Mouse (Mus musculus): ENCODE results near the gene Pifo. TPM values are rescaled to one million over a fixed set of nuclear protein-coding genes. Genes with fewer than 3 reads are reported as not detected.
"Not testable (repeated sequence)": the region's sequence is repeated elsewhere in the genome, so short reads cannot be mapped to it uniquely, and the experiment has no call there.

Pifo gene
- total RNA-seq (2021) = under 1 TPM in 1 of 2 experiments, not detected in 1; 0.31 TPM
- long read RNA-seq, experiment 1 = 0 reads
- long read RNA-seq, experiment 2 = 0 reads

DNA sequence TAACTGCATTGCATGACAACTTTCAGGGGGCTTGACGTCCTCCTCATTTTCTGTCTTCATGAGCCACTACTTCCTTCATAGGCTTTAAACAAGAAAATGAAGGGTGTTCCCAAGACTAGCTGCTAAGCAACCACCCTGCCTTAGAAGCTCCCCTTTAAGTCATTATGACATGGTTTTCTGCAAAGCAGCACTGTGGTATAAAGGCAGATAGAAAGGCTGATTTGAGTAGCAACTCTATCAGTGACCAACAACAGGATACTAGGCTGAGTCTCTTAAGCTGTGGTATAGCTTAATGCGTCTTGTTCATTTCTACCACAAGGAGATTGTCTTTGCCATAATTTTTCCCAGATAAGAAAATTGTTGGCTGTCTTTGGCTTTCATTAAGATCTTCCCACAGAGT lies at the start of gene Pifo:
Gene Pifo (minus strand): TSS at position 101 of the 400 bp plus-strand sequence.
- intact Hi-C loops (cut with DNase I) = no loop called here
- DNase-seq = no peak

DNA sequence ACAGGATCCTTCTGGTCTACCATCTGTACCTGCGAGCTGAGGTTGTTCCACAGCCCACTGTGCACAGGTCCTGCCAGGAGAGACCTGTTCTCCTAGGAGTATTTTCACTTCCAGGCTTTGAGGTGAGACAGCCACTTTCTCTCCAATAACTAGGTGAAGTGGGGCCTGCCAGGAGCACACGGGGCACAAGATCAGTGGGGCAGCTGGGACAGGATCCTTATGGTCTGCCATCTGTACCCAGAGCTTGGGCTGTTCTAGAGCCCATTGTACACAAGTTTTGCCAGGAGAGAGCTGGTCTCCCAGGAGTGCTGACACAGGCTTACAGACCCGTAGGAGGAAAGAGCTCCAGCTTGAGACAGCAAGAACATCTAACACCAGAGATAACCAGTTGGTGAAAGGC lies 43.5 kb upstream of the Pifo start:
- intact Hi-C loops (cut with DNase I) = no loop called here
- no peak for DNase-seq

DNA sequence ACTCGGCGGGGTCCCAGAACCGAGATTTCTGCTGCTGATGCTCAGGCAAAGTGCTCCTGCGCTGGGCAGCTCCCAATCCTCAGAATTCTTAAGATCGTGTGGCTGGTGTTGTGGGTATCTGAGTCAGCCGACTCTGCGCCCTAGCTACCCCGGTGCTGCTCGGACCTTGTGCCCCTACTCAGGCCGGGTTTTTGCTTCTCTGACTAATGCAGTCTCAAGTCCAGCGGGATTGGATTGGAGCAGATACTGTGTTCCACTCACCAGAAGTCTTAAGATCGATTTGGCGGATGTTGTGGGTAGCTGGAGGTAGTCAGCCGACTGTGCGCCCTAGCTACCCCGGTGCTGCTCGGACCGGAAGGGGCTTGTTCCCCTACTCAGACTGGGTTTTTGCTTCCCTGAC lies 37.5 kb upstream of the Pifo start:
- no peak for DNase-seq
- intact Hi-C loops (cut with DNase I) = no loop called here

GRCm38 (mm10) chr3:106040306-106040705 lies 25.9 kb upstream of the Pifo start:
- no peak for DNase-seq
- intact Hi-C loops (cut with DNase I) = no loop called here

DNA sequence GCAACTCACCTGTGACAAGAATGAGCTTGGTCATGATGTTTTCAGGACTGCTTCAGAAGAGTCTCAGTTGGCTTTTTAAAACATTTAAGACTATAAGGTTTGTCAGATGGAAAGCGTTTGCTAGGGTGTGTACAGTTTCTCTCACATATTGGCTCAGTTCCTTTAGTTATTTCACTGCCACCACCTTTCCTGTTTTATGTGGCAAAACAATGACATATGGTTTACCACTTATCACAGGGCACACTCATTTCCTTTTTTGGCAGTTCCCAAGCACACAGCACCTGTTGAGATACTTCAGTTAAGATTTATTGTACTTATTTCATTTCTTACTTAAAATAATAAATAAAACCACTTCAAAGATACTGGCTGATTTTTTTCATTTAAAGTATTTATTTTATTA lies 18.3 kb upstream of the Pifo start, which contains the start of gene Chil5:
Gene Chil5 (minus strand): TSS at position 34 of the 400 bp plus-strand sequence.
- intact Hi-C loops (cut with DNase I) = no loop called here
- DNase-seq = no peak

DNA sequence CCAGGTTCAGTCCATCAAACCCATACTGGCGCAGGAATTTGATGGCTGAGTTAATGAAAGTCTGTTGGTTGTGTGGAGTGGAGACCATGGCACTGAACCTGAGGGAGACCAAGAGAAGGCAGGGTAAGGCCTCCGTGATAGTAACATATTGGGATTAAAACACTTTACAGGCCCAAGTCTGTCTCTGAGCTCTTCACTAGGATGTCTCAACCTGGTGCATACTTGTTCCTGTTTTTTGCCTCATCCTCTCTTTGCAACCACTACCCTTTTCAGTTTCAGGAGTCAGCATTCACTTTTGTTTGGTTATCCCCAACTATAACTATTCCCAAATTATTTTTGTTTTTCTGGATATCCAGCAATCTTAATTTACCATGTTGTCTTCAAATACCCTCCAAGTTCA lies 9.7 kb upstream of the Pifo start:
- intact Hi-C loops (cut with DNase I) = no loop called here

DNA sequence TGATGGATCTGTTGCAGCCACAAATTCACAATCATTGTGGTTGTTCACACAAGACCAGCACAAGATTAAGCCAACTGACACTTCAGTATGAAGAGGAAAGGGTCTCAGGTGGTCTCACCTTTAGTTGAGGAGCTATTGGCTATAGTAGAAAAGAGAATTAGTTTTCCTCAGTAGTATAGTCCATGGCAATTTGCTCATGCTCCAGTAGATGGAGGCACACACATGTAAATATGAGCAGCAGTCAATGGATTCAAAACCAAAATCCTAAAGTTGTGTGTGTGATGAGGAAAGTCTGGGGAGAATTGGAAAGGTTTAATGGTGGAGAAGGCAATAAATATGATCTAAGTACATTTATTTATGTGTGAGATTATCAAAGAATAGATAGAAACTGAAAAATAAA lies 7.4 kb upstream of the Pifo start:
- intact Hi-C loops (cut with DNase I) = no loop called here
- no peak for DNase-seq

More for the DNA sequence above, 9.7 kb upstream of the Pifo start:
- DNase-seq = no peak

GRCm38 (mm10) chr3:106003360-106003759 lies 11.1 kb downstream of the Pifo start:
- DNase-seq; intact Hi-C loops (cut with DNase I): not testable (repeated sequence)

DNA sequence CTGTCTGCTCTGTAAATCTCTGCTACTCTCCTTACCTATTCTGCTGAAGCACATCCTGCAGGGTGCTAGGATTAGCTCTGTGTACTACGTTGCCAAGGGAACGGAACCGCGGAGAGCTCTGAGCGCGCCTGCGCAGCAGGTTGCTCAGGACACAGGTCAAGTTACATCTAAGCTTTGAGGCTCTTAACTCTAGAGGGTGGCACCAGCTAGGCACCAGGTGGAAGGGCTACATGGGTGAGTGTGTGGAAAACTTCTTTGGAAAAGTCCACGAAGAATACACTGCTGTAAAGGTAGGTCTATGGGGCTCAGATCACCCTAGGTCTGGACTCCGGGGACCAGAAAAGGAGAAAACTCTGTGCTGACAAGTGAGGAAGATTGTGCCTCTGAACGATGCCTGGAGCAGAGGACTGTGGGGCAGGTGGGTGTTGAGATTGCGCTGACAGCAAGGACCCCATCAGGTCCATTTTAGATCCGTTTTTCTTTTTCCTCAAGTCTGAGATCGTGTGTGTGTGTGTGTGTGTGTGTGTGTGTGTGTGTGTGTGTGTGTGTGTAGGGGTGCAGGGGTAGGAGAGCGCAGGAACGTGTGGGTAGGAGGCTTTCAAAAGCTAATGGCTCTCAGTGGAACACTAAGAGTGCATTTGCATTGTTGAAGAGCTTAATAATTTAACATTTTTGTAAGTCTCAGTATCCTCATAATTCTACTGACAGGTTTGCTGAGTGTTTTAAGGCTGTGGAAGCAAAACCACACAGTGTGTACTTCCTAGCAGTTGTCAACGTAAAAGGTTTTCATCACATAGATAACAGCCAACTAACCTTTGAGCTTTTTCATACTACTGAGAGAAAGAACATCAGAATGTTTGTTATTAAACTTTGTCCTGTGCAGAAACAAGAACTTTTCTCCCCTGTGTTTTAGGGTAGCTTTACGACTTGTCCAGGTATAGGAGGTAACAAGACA lies 12.8 kb downstream of the Pifo start:
- DNase-seq = peak in 1 of 2 experiments; percentile 2
- intact Hi-C loops (cut with DNase I) = no loop called here

DNA sequence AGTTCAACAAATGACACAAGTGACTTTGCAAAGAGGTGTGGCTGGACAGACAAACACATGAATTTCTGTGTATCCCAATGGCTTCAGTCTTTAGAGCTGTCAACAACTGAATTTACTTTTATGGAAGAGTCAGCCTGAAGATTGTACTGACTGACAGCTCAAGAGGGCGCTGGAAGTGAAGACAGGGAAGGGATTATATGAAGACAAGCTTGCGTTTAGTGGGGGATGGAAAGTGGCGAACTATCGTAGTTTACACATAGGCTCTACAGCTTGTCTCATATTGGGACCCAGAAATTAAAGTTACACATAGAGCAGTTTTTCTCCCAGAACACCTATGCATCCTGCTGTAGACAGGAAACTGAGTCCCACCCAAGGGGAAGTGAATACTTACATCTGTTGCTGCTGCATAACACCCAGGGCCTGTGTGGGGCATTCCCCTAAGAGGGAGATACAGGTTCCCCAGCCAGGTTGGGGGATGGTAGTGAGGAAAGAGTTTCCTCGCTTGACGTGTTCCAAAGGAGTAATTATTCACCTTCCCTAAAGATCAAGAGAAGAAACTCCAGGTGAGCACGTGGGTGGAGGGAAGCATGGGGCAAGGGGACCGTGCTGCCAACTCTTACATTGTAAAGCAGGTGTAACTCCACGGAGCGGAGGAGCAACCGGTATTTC lies 13.6 kb downstream of the Pifo start:
- intact Hi-C loops (cut with DNase I) = no loop called here
- DNase-seq = no peak

DNA sequence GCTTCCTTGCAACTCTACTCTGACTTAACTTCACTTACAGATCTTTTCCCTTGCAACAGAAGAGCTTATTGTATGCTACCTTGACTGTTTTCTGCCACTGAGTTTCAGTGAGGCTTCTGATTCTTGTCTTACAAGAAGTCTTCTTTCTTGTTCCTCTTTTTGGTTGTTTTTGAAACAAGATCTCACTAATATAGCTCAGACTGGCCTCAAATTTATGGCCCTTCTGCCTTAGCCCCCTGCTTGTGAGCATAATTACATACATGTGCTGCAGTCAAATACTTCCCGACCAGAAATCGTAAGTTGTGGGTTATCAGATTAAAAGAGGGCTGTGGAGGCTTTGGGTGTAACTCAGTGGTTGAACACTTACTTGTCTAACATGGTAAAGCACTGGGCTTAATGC lies 19.7 kb downstream of the Pifo start:
- intact Hi-C loops (cut with DNase I) = no loop called here

DNA sequence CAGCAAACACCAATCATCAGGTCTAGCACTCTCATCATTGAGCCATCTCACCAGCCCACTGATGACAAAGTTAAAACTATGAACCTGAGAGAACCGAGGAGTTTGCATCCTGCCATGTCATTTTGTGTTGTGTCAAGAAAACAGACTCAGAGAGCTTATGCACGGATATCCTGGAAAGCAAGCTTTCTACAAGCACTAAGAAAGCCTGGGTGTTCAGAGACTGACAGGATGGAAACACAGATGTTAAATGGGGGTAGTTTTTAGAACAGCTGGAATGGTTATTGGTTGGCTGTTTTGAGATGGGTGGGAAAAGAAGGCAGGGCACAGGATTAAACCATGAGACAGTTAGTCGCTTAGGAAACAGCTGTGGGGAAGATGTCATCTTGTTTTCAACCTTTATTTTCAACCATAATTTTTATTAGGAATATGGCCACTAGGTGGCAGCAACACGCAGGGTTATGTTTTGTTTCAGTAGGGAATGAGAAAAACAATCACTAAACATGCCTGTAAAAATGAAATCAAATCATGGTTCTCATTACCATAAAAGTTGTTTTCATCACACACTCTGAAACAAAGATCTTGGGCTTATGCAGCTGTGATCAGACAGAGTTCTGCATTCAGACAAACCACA lies 22.7 kb downstream of the Pifo start:
- DNase-seq = peak; percentile 42 to 73

More for the DNA sequence above, 19.7 kb downstream of the Pifo start:
- no peak for DNase-seq

DNA sequence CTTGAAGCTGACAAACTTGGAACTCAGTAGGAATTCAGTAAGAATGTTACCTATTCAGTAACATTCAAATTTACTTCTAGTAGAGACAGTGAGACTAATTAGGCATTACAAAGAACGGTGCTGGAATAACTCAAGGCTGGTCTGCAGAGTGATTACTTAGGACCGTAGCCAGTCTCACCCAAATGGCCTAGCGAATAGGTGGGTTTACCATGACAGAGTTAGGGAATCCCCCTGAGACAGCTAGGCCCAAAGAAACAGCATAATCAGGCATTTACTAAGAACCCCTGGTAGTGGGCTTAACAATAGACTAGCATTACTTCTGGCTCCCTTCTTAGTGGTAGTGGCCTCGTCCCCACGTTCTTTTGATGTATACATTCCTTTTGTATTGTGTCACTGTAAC lies 24.8 kb downstream of the Pifo start:
- DNase-seq; intact Hi-C loops (cut with DNase I): not testable (repeated sequence)

More for the DNA sequence above, 22.7 kb downstream of the Pifo start:
- intact Hi-C loops (cut with DNase I) = loop anchor here (2.0 kb wide), 1 partner anchor 457 kb away; no protein-coding TSS in a partner anchor

GRCm38 (mm10) chr3:105974174-105974573 lies 40.3 kb downstream of the Pifo start:
- no peak for DNase-seq
- intact Hi-C loops (cut with DNase I) = no loop called here

- intact Hi-C loops (cut with DNase I) = no loop called here
These were observed 41.0 kb downstream of the Pifo start, which contains the start of gene Ovgp1 for GRCm38 (mm10) chr3:105973411-105973810. Ovgp1 (plus strand) TSS chr3:105973711.

DNA sequence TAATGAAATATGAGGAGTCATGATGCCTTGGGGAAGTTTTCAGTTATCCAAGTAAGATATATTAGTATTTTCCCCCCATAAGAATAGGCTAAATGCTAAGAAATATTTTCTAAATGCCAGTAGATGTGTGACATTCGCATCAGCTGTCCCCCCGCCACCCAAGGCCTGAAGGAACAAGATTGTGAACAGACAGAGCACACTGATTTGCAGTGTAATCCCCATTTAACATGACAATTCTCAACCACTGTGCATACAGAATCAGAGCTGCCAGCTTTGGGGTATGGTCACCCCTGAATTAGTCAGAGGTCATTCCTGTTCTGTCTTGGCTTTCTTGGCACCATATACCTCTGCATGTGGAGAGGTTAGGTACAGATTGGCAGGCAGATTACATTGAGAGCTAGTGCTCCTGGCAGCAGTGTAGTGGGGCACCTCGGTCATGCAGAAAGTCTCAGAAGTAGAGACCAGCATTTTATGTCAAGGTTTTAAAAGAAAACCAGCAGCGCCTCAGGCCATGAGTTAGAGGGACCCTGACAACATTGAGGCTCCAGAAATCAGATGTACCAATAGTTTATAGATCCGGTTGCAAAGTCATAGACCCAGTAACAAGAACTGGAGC lies 42.5 kb downstream of the Pifo start:
- DNase-seq = no peak
- intact Hi-C loops (cut with DNase I) = no loop called here

More at GRCm38 (mm10) chr3:105973411-105973810, 41.0 kb downstream of the Pifo start, which contains the start of gene Ovgp1:
- no peak for DNase-seq

- DNase-seq = peak in 1 of 2 experiments; percentile 9
- intact Hi-C loops (cut with DNase I) = no loop called here
These were observed 53.7 kb downstream of the Pifo start for GRCm38 (mm10) chr3:105960700-105961099.

- DNase-seq = no peak
- intact Hi-C loops (cut with DNase I) = loop anchor here (5.0 kb wide), 2 partner anchors 238 to 273 kb away; partner anchors contain the start of gene Ddx20
These were observed 54.4 kb downstream of the Pifo start, which contains the start of gene Atp5f1 for GRCm38 (mm10) chr3:105959999-105960398. Atp5f1 (minus strand) TSS chr3:105960099.

DNA sequence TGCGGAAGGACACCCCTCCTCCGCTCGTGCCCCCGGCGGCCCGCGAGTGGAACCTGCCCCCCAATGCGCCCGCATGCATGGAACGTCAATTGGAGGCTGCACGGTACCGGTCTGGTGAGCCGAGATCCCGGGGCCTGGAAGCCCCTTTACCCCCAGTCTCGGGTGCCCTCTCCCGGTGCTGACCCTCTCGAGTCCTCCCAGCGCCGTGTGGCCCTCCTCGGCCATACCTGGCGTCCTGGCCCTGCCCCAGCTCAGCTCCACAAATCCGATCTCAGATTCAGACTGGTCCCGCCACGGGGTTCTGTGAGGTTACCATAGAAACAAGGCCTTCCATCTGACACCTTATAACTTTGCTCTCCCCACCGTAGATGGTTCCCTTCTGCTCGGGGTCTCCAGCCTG lies 54.9 kb downstream of the Pifo start:
- no peak for DNase-seq
- intact Hi-C loops (cut with DNase I) = loop anchor here (5.0 kb wide), 2 partner anchors 237 to 272 kb away; partner anchors contain the start of gene Ddx20
